Mouse (Mus musculus) heart, postnatal 0 days (tissue): Measurements from ENCODE around the gene Chadl. TPM values are rescaled to one million over a fixed set of nuclear protein-coding genes. Genes with fewer than 3 reads are reported as not detected.
A peak's percentile ranks its signal among the peaks of the same experiment; 100 is the strongest.

ENCODE experiments used
- ATAC-seq: fragments of 200-750 bp; cut with Nextera tagmentation; 2 replicates; pipeline ENCODE4 v1.8.0; 2017; ENCODE audit warnings: low read depth, moderate number of reproducible peaks, moderate library complexity; ENCODE audit not compliant: insufficient read depth
- DNase-seq: peaks from one replicate; pipeline ENCODE4 v3.0.0-alpha.2; 2016; ENCODE audit warnings: low spot score
- H3K27ac ChIP-seq: fragments of 300-500 bp; sonication (generic); 2 replicates; pipeline ENCODE4 v1.5.1; 2014; ENCODE audit warnings: low read depth, mild to moderate bottlenecking
- H3K27me3 ChIP-seq: fragments of 300-500 bp; sonication (generic); 2 replicates; pipeline ENCODE4 v1.6.1; 2014; ENCODE audit warnings: low read length, mixed read lengths; ENCODE audit not compliant: control insufficient read depth, insufficient read depth
- H3K36me3 ChIP-seq: fragments of 300-500 bp; sonication (generic); replicated peaks from 2 replicates; pipeline ENCODE4 v1.6.1; 2014; ENCODE audit warnings: low read length, mixed read lengths; ENCODE audit not compliant: control insufficient read depth, insufficient read depth
- H3K4me1 ChIP-seq: fragments of 300-500 bp; sonication (generic); 2 replicates; pipeline ENCODE4 v1.6.1; 2014; ENCODE audit warnings: antibody characterized with exemption; ENCODE audit not compliant: control insufficient read depth, insufficient read depth
- H3K4me2 ChIP-seq: fragments of 300-500 bp; sonication (generic); 2 replicates; pipeline ENCODE4 v1.6.1; 2014; ENCODE audit warnings: low read depth, mild to moderate bottlenecking, low read length, moderate library complexity
- H3K4me3 ChIP-seq: fragments of 300-500 bp; sonication (generic); 2 replicates; pipeline ENCODE4 v1.5.1; 2014; ENCODE audit warnings: low read depth, low read length
- H3K9ac ChIP-seq: fragments of 300-500 bp; sonication (generic); replicated peaks from 2 replicates; pipeline ENCODE4 v1.6.1; 2014; ENCODE audit warnings: low read depth, low read length, mixed read lengths
- H3K9me3 ChIP-seq: fragments of 300-500 bp; sonication (generic); replicated peaks from 2 replicates; pipeline ENCODE4 v1.6.1; 2016; ENCODE audit warnings: low read length; ENCODE audit not compliant: control insufficient read depth
- CTCF ChIP-seq: IDR thresholded peaks from 2 replicates; pipeline ENCODE4 v1.5.1; 2016; ENCODE audit warnings: antibody characterized with exemption, control low read depth, low read depth
- EP300 ChIP-seq: IDR thresholded peaks from 2 replicates; pipeline ENCODE4 v1.6.1; 2016; ENCODE audit warnings: antibody characterized with exemption, low read depth
- whole genome bisulfite sequencing: fragments of 180-500 bp; shearing (Covaris S2); extraction: QIAGEN DNeasy Blood & Tissue Kit; methylation state at CpG from one replicate; pipeline ENCODE4 v1.1.7; 2014; 5-methylcytosine and 5-hydroxymethylcytosine counted together
- polyA plus RNA-seq: library from polyadenylated mRNA; unstranded; fragments of >200 nt; fragmentation: Nextera tagmentation; extraction: Ambion mirVana; gene quantifications from 2 replicates; pipeline ENCODE4 v1.2.1, GENCODE M21; 2015
- total RNA-seq: library from RNA; depleted of rRNA; stranded (reverse); fragments of >200 nt; gene quantifications from 2 replicates; pipeline ENCODE4 v1.2.3, GENCODE M21; 2014; ENCODE audit warnings: low replicate concordance

The Chadl gene
- total and polyA plus RNA-seq, 2 experiments from 2014 or later: 0.74 TPM; not detected in 1

DNA sequence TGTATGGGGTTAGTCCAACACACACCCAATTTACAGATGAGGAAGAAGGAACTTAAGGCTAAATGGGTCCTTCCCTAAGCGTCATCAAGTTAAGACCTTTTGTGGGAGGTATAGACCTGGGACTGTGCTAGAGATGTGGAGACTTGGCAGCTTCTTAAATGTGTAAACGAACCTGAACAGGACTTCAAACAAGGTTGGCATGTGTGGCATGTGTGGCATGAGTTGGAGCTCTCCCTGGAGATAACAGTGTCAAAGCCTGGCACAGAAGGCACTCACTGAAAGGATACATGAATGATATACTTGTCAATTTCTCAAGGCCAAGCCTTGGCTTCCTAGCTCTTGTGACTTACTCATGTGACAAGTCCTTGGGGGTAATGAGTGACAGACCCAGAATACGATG lies 42.2 kb upstream of the Chadl start:
- Histone ChIP-seq H3K4me3 (no peak overlapping the region), H3K4me2 (no peak overlapping the region), H3K27me3 (no peaks in the 10 kb centered on the region), H3K9ac (no peak overlapping the region), H3K9me3 (no peaks in the 10 kb centered on the region), H3K27ac (no peak overlapping the region), H3K4me1 (0 out of 2 replicates have a peak, but pooled peaks cover 1% of the 10 kb centered on the region), H3K36me3 (no peaks in the 10 kb centered on the region)
- TF ChIP-seq CTCF (no peak), EP300 (no peak)
- 49% methylated on average over 3 of the region's 3 CpGs for WGBS
- DNase-seq (no peak), ATAC-seq (no peak; the same call in 1 of the 2 replicates)

DNA sequence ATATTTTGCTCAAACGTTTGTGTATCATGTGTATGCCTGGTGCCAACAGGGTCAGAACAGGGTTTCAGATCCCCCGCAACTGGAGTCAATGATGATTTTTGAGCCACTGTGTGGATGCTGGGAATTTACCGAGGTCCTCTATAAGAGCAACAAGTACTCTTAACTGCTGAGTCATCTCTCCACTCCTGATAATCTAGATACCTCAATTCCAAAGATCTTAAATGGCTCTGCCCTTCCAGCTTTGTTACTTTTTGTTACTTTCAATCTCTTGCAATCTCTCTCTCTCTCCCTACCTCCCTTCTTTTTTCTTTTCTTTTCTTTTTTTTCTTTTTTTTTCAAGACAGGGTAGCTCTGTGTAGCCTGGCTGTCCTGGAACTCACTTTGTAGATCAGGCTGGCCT lies 38.0 kb upstream of the Chadl start:
- 47% methylated on average over 3 of the region's 3 CpGs for WGBS
- TF ChIP-seq CTCF: no peak
- TF ChIP-seq EP300: no peak
- no peak for ATAC-seq
- Histone ChIP-seq H3K9me3 (no peaks in the 10 kb centered on the region), H3K9ac (no peak overlapping the region), H3K36me3 (no peaks in the 10 kb centered on the region), H3K27ac (no peak overlapping the region), H3K4me3 (no peak overlapping the region), H3K4me2 (no peak overlapping the region), H3K4me1 (no peaks in the 10 kb centered on the region), H3K27me3 (no peaks in the 10 kb centered on the region)
- DNase-seq: no peak

DNA sequence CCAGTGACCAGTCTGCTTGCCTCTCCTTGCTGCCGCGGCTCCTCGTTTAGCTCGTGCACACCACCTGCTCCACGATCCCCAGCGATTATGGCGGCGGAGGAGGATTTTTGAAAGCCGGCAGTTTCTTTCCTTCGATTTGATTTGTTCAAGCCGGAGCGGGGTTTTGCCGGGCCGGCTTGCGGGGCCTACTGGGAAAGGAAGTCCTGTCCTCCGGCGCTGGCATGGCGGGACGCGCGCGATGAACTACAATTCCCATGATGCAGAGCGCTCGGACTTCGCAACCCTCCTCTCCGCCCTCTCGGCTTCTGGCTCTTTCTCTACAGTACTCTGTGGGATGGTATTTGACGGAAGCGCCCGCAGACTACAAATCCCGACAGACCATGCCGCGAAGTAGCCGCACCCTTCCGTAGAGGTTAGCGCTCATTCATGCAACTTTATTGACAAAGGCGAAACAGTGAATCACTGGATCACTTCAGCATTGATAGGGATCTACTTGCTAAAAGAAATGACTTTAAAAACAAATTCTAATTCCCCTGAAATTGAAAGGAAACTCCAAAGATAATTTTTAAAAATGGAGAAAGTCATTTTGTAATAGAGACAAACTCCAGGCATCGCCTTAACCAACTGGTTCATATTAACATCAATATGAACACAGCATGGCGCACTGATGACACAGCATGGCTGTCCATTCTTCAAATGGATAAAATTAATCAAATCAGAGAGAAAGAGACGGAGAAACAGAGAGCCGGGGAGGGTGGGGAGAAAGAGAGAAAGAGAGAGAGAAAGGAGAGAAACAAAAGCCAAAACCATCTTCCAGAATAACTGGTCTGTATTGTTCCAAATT lies 32.9 kb upstream of the Chadl start:
- H3K27ac ChIP-seq: peak overlapping the region; percentile 76
- H3K4me2 ChIP-seq: peak overlapping the region; percentile 100
- ATAC-seq (peak; percentile 99), DNase-seq (peak; percentile 100)
- peaks cover 18% of the 10 kb centered on the region for H3K4me1 ChIP-seq
- no peaks in the 10 kb centered on the region for H3K27me3 ChIP-seq
- peak overlapping the region; percentile 87 for H3K4me3 ChIP-seq
- peak overlapping the region; percentile 81 for H3K9ac ChIP-seq
- H3K9me3 ChIP-seq: no peaks in the 10 kb centered on the region
- TF ChIP-seq CTCF (no peak), EP300 (peak; percentile 67; the same call in 1 of the 2 replicates)
- 0 out of 2 replicates have a peak, but pooled peaks cover 5% of the 10 kb centered on the region for H3K36me3 ChIP-seq
- 5% methylated on average over 41 of the region's 41 CpGs for WGBS

DNA sequence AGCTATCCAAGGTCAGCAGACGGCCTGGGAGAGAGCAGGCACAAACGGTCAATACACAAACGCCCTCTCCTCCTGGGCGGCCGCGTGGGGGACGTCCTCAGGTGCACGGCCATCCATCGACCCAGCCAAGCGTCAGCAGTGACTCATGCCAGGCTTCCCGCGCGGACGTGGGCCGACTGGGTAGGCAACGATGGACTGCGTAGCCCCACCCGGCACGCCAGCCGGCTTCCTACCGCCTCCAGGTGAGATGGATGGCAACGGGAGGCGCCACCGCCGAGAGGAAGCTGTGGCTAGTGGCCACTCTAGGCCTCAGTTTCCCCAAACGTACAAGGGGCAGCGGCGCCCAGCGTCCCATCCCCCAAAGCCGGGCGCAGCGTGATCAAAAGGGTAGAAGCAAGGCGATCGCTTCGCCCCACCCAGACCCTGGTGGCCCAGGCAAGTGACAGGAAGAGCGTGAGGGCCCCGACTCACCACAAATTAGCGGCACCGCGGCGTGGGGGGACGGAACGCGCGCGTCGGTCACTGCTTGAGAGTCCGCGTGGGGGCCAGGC lies 32.2 kb upstream of the Chadl start:
- TF ChIP-seq CTCF: no peak
- no peak for TF ChIP-seq EP300
- Histone ChIP-seq H3K9ac (peak overlapping the region; percentile 81), H3K4me1 (peaks cover 18% of the 10 kb centered on the region), H3K27ac (peak overlapping the region; percentile 76), H3K36me3 (peaks cover 6% of the 10 kb centered on the region; the same call in 1 of the 2 replicates), H3K4me3 (peak overlapping the region; percentile 87), H3K9me3 (no peaks in the 10 kb centered on the region), H3K27me3 (no peaks in the 10 kb centered on the region), H3K4me2 (peak overlapping the region; percentile 100)
- no peak for DNase-seq
- WGBS: under 1% methylated on average over 48 of the region's 49 CpGs
- ATAC-seq: peak; percentile 12

DNA sequence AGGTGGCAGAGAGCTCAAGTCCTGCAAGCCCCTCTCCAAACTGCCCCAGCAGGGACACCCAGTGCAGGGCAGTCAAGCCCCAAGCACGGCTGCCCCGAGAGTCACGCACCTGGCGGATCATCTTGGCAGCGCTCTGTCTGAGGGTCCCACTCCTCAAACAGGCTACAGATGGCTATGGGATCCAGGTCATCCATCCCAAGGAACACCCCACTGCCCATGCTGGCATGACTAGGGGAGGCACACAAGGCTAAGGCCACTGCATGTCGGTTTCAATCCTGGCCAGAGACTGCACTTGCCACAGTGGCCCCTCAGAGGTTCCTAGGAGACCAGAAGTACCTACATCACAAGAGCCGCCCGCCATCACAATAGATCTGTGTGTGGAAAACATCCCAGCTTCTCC lies 28.9 kb upstream of the Chadl start:
- 90% methylated on average over 8 of the region's 8 CpGs for whole genome bisulfite sequencing
- no peak overlapping the region for H3K9ac ChIP-seq
- ATAC-seq (no peak), DNase-seq (no peak)
- H3K27ac ChIP-seq: no peak overlapping the region
- no peak overlapping the region for H3K4me2 ChIP-seq
- no peak overlapping the region for H3K4me3 ChIP-seq
- H3K4me1 ChIP-seq: peaks cover 18% of the 10 kb centered on the region
- no peak for TF ChIP-seq CTCF
- no peak for TF ChIP-seq EP300
- peaks cover 40% of the 10 kb centered on the region for H3K36me3 ChIP-seq
- H3K27me3 ChIP-seq: no peaks in the 10 kb centered on the region
- no peaks in the 10 kb centered on the region for H3K9me3 ChIP-seq
